Mouse (Mus musculus): ENCODE measurements around the gene Olfr1289. TPM values are rescaled to one million over a fixed set of nuclear protein-coding genes. Genes with fewer than 3 reads are reported as not detected.

Gene Olfr1289
- polyA plus RNA-seq (2015; fragmentation: Nextera tagmentation; extraction: Ambion mirVana), result not detected in 2 replicates

- WGBS, result 76% methylated on average over 1 of the region's 1 CpGs
- Histone ChIP-seq H3K4me2 (ENCODE audit: low read depth, low read length) (no peak within 1 kb of the TSS), H3K4me3 (ENCODE audit: low read length) (no peak within 1 kb of the TSS), H3K36me3 (ENCODE audit: control insufficient read depth, insufficient read depth) (no peaks in the 10 kb centered on the region), H3K27ac (ENCODE audit: low read length) (no peak within 1 kb of the TSS), H3K4me1 (ENCODE audit: control insufficient read depth, insufficient read depth, low read length) (no peaks in the 10 kb centered on the region), H3K9ac (ENCODE audit: low read length) (no peak within 1 kb of the TSS), H3K9me3 (replicated peaks; ENCODE audit: control insufficient read depth, low read length) (no peaks in the 10 kb centered on the region), H3K27me3 (ENCODE audit: control insufficient read depth, insufficient read depth, low read length) (no peaks in the 10 kb centered on the region)
- no peak for ATAC-seq (replicated peaks; ENCODE audit: extremely low read depth, insufficient read depth, low FRiP score)
Measured at GRCm38 (mm10) chr2:111480519-111480918, at the start of gene Olfr1289. TSS of gene Olfr1289 (plus strand) at chr2:111480819.

- Histone ChIP-seq H3K9me3 (replicated peaks; ENCODE audit: control insufficient read depth, low read length) (no peaks in the 10 kb centered on the region), H3K4me3 (ENCODE audit: low read length) (no peak within 1 kb of the TSS), H3K27me3 (ENCODE audit: control insufficient read depth, insufficient read depth, low read length) (no peaks in the 10 kb centered on the region), H3K9ac (ENCODE audit: low read length) (no peak within 1 kb of the TSS), H3K4me1 (ENCODE audit: control insufficient read depth, insufficient read depth, low read length) (no peaks in the 10 kb centered on the region), H3K36me3 (ENCODE audit: control insufficient read depth, insufficient read depth) (no peaks in the 10 kb centered on the region), H3K27ac (ENCODE audit: low read length) (no peak within 1 kb of the TSS), H3K4me2 (ENCODE audit: low read depth, low read length) (no peak within 1 kb of the TSS)
- ATAC-seq (replicated peaks; ENCODE audit: extremely low read depth, insufficient read depth, low FRiP score), result no peak
- WGBS, result 44% methylated on average over 1 of the region's 1 CpGs
Measured at GRCm38 (mm10) chr2:111448842-111449241, 31.8 kb upstream of the Olfr1289 start, which contains the start of gene Olfr1287. TSS of gene Olfr1287 (plus strand) at chr2:111449142.

GRCm38 (mm10) chr2:111473801-111474200 is 6.8 kb upstream of the Olfr1289 start, which contains the start of gene Olfr1288:
TSS of gene Olfr1288 (plus strand) at chr2:111474101.
- H3K27ac ChIP-seq (ENCODE audit: low read length), result no peak within 1 kb of the TSS
- H3K27me3 ChIP-seq (ENCODE audit: control insufficient read depth, insufficient read depth, low read length), result no peaks in the 10 kb centered on the region
- H3K9me3 ChIP-seq (replicated peaks; ENCODE audit: control insufficient read depth, low read length), result no peaks in the 10 kb centered on the region
- H3K4me2 ChIP-seq (ENCODE audit: low read depth, low read length), result no peak within 1 kb of the TSS
- H3K4me1 ChIP-seq (ENCODE audit: control insufficient read depth, insufficient read depth, low read length), result no peaks in the 10 kb centered on the region
- H3K36me3 ChIP-seq (ENCODE audit: control insufficient read depth, insufficient read depth), result no peaks in the 10 kb centered on the region
- no peak within 1 kb of the TSS for H3K9ac ChIP-seq (ENCODE audit: low read length)
- H3K4me3 ChIP-seq (ENCODE audit: low read length), result no peak within 1 kb of the TSS
- no peak for ATAC-seq (replicated peaks; ENCODE audit: extremely low read depth, insufficient read depth, low FRiP score)
- 92% methylated on average over 1 of the region's 1 CpGs for WGBS

- H3K36me3 ChIP-seq (ENCODE audit: control insufficient read depth, insufficient read depth), result no peaks in the 10 kb centered on the region
- H3K9me3 ChIP-seq (replicated peaks; ENCODE audit: control insufficient read depth, low read length), result no peaks in the 10 kb centered on the region; the same call in 1 of the 2 replicates
- 70% methylated on average over 5 of the region's 5 CpGs for whole genome bisulfite sequencing
- no peak within 1 kb of the TSS for H3K27ac ChIP-seq (ENCODE audit: low read length)
- H3K4me1 ChIP-seq (ENCODE audit: control insufficient read depth, insufficient read depth, low read length), result no peaks in the 10 kb centered on the region
- no peak within 1 kb of the TSS for H3K4me3 ChIP-seq (ENCODE audit: low read length)
- H3K4me2 ChIP-seq (ENCODE audit: low read depth, low read length), result no peak within 1 kb of the TSS
- H3K9ac ChIP-seq (ENCODE audit: low read length), result no peak within 1 kb of the TSS
- no peaks in the 10 kb centered on the region for H3K27me3 ChIP-seq (ENCODE audit: control insufficient read depth, insufficient read depth, low read length)
- ATAC-seq (replicated peaks; ENCODE audit: extremely low read depth, insufficient read depth, low FRiP score), result no peak
Measured at GRCm38 (mm10) chr2:111493729-111494128, 13.1 kb downstream of the Olfr1289 start, which contains the start of gene Olfr1290. TSS of gene Olfr1290 (minus strand) at chr2:111493829.

- no peaks in the 10 kb centered on the region for H3K4me1 ChIP-seq (ENCODE audit: control insufficient read depth, insufficient read depth, low read length)
- H3K36me3 ChIP-seq (ENCODE audit: control insufficient read depth, insufficient read depth), result no peaks in the 10 kb centered on the region
- H3K9me3 ChIP-seq (replicated peaks; ENCODE audit: control insufficient read depth, low read length), result no peaks in the 10 kb centered on the region; the same call in 1 of the 2 replicates
- no peak within 1 kb of the TSS for H3K4me2 ChIP-seq (ENCODE audit: low read depth, low read length)
- no peak within 1 kb of the TSS for H3K4me3 ChIP-seq (ENCODE audit: low read length)
- H3K9ac ChIP-seq (ENCODE audit: low read length), result no peak within 1 kb of the TSS
- H3K27me3 ChIP-seq (ENCODE audit: control insufficient read depth, insufficient read depth, low read length), result no peaks in the 10 kb centered on the region
- no peak within 1 kb of the TSS for H3K27ac ChIP-seq (ENCODE audit: low read length)
- ATAC-seq (replicated peaks; ENCODE audit: extremely low read depth, insufficient read depth, low FRiP score), result no peak
- WGBS, result 87% methylated on average over 3 of the region's 3 CpGs
Measured at GRCm38 (mm10) chr2:111496880-111497279, 16.3 kb downstream of the Olfr1289 start, which contains the start of gene Olfr1291-ps1. TSS of gene Olfr1291-ps1 (plus strand) at chr2:111497180.

GRCm38 (mm10) chr2:111517451-111517850 is 36.8 kb downstream of the Olfr1289 start:
- no peak overlapping the region for H3K4me2 ChIP-seq (ENCODE audit: low read depth, low read length)
- H3K36me3 ChIP-seq (ENCODE audit: control insufficient read depth, insufficient read depth), result no peaks in the 10 kb centered on the region
- H3K9me3 ChIP-seq (replicated peaks; ENCODE audit: control insufficient read depth, low read length), result peaks cover 9% of the 10 kb centered on the region
- 84% methylated on average over 10 of the region's 10 CpGs for WGBS
- no peak overlapping the region for H3K9ac ChIP-seq (ENCODE audit: low read length)
- H3K27me3 ChIP-seq (ENCODE audit: control insufficient read depth, insufficient read depth, low read length), result no peaks in the 10 kb centered on the region
- no peaks in the 10 kb centered on the region for H3K4me1 ChIP-seq (ENCODE audit: control insufficient read depth, insufficient read depth, low read length)
- no peak overlapping the region for H3K27ac ChIP-seq (ENCODE audit: low read length)
- no peak for ATAC-seq (replicated peaks; ENCODE audit: extremely low read depth, insufficient read depth, low FRiP score)
- H3K4me3 ChIP-seq (ENCODE audit: low read length), result no peak overlapping the region

- H3K27me3 ChIP-seq (ENCODE audit: control insufficient read depth, insufficient read depth, low read length), result no peaks in the 10 kb centered on the region
- no peaks in the 10 kb centered on the region for H3K4me1 ChIP-seq (ENCODE audit: control insufficient read depth, insufficient read depth, low read length)
- H3K9me3 ChIP-seq (replicated peaks; ENCODE audit: control insufficient read depth, low read length), result peaks cover 5% of the 10 kb centered on the region; the same call in 1 of the 2 replicates
- no peak within 1 kb of the TSS for H3K4me3 ChIP-seq (ENCODE audit: low read length)
- H3K36me3 ChIP-seq (ENCODE audit: control insufficient read depth, insufficient read depth), result no peaks in the 10 kb centered on the region
- ATAC-seq (replicated peaks; ENCODE audit: extremely low read depth, insufficient read depth, low FRiP score), result no peak
- H3K4me2 ChIP-seq (ENCODE audit: low read depth, low read length), result no peak within 1 kb of the TSS
- H3K9ac ChIP-seq (ENCODE audit: low read length), result no peak within 1 kb of the TSS
- WGBS, result 73% methylated on average over 1 of the region's 1 CpGs
- no peak within 1 kb of the TSS for H3K27ac ChIP-seq (ENCODE audit: low read length)
Measured at GRCm38 (mm10) chr2:111524903-111525302, 44.3 kb downstream of the Olfr1289 start, which contains the start of gene Olfr1293-ps. TSS of gene Olfr1293-ps (plus strand) at chr2:111525203.

Other genes with a start within 250 kb of the Olfr1289 start
- gene Olfr1275, start 245.5 kb upstream of the Olfr1289 start, polyA plus RNA-seq (2015; fragmentation: Nextera tagmentation; extraction: Ambion mirVana), result not detected in 2 replicates
- not detected in 2 replicates for gene Olfr1276, start 226.3 kb upstream of the Olfr1289 start, polyA plus RNA-seq (2015; fragmentation: Nextera tagmentation; extraction: Ambion mirVana)
- gene Olfr1277, start 206.7 kb upstream of the Olfr1289 start, polyA plus RNA-seq (2015; fragmentation: Nextera tagmentation; extraction: Ambion mirVana), result not detected in 2 replicates
- not detected in 2 replicates for gene Olfr1278, start 190.7 kb upstream of the Olfr1289 start, polyA plus RNA-seq (2015; fragmentation: Nextera tagmentation; extraction: Ambion mirVana)
- gene Olfr1279, start 180.2 kb upstream of the Olfr1289 start, polyA plus RNA-seq (2015; fragmentation: Nextera tagmentation; extraction: Ambion mirVana), result not detected in 2 replicates
- gene Olfr1280, start 166.8 kb upstream of the Olfr1289 start, polyA plus RNA-seq (2015; fragmentation: Nextera tagmentation; extraction: Ambion mirVana), result not detected in 2 replicates
- gene Olfr1281, start 154.3 kb upstream of the Olfr1289 start, polyA plus RNA-seq (2015; fragmentation: Nextera tagmentation; extraction: Ambion mirVana), result not detected in 2 replicates
- not detected in 2 replicates for gene Olfr1282, start 144.7 kb upstream of the Olfr1289 start, polyA plus RNA-seq (2015; fragmentation: Nextera tagmentation; extraction: Ambion mirVana)
- gene Olfr1283, start 114.0 kb upstream of the Olfr1289 start, polyA plus RNA-seq (2015; fragmentation: Nextera tagmentation; extraction: Ambion mirVana), result not detected in 2 replicates
- not detected in 2 replicates for gene Olfr1284, start 105.3 kb upstream of the Olfr1289 start, polyA plus RNA-seq (2015; fragmentation: Nextera tagmentation; extraction: Ambion mirVana)
- not detected in 2 replicates for gene Olfr1286, start 57.7 kb upstream of the Olfr1289 start, polyA plus RNA-seq (2015; fragmentation: Nextera tagmentation; extraction: Ambion mirVana)
- gene Olfr1287, start 31.7 kb upstream of the Olfr1289 start, polyA plus RNA-seq (2015; fragmentation: Nextera tagmentation; extraction: Ambion mirVana), result not detected in 2 replicates
- not detected in 2 replicates for gene Olfr1288, start 6.7 kb upstream of the Olfr1289 start, polyA plus RNA-seq (2015; fragmentation: Nextera tagmentation; extraction: Ambion mirVana)
- gene Olfr1290, start 13.0 kb downstream of the Olfr1289 start, polyA plus RNA-seq (2015; fragmentation: Nextera tagmentation; extraction: Ambion mirVana), result not detected in 2 replicates
- not detected in 2 replicates for gene Olfr1291-ps1, start 16.4 kb downstream of the Olfr1289 start, polyA plus RNA-seq (2015; fragmentation: Nextera tagmentation; extraction: Ambion mirVana)
- not detected in 2 replicates for gene Olfr1293-ps, start 44.4 kb downstream of the Olfr1289 start, polyA plus RNA-seq (2015; fragmentation: Nextera tagmentation; extraction: Ambion mirVana)
- gene Olfr1294, start 59.5 kb downstream of the Olfr1289 start, polyA plus RNA-seq (2015; fragmentation: Nextera tagmentation; extraction: Ambion mirVana), result not detected in 2 replicates
- not detected in 2 replicates for gene Olfr1295, start 88.9 kb downstream of the Olfr1289 start, polyA plus RNA-seq (2015; fragmentation: Nextera tagmentation; extraction: Ambion mirVana)
- not detected in 2 replicates for gene Olfr1297, start 145.7 kb downstream of the Olfr1289 start, polyA plus RNA-seq (2015; fragmentation: Nextera tagmentation; extraction: Ambion mirVana)
- gene Olfr1298, start 168.4 kb downstream of the Olfr1289 start, polyA plus RNA-seq (2015; fragmentation: Nextera tagmentation; extraction: Ambion mirVana), result not detected in 2 replicates
- not detected in 2 replicates for gene Olfr1299, start 180.6 kb downstream of the Olfr1289 start, polyA plus RNA-seq (2015; fragmentation: Nextera tagmentation; extraction: Ambion mirVana)

Data from heart, embryonic 16.5 days (tissue).